Mouse (Mus musculus) brain, adult 2 months (tissue): ENCODE measurements around the gene R3hdm1.
"Not testable (repeated sequence)": the region's sequence is repeated elsewhere in the genome, so short reads cannot be mapped to it uniquely, and the experiment has no call there.

Experiments
- DNase-seq: peaks from one replicate; pipeline ENCODE4 v3.0.0; 2011; ENCODE audit warnings: low read depth, low spot score

The R3hdm1 gene

DNA sequence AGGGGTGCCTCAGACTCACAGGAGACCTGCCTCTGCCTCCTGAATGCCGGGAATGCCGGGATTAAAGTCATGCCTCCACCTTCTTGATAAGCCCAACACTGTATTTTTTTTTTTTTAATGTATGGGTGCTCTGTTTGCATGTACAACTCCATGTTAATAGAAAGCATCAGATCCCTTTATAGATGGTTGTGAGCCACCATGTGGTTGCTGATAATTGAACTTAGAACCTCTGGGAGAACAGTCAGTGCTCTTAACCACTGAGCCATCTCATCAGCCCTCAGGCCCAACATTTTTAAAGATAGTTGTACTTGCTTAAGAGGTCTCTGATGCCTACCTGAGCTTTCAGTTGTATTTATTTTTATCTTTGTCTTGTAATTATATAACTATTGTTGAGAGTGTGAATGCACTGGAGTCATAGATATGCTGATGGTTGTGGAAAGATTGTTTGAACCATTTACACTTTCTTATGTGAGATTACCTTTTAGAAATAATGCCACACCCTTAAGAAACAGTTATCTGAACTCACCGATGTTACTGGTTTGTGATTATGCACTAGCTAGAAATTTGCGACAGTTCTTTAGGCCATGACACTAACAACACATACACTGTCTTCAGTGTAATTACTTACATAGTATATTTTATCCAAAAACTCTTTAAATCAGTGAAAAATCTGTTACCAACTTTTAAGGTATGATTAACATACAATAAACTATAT lies 18.0 kb downstream of the R3hdm1 start:
- DNase-seq, result no peak

DNA sequence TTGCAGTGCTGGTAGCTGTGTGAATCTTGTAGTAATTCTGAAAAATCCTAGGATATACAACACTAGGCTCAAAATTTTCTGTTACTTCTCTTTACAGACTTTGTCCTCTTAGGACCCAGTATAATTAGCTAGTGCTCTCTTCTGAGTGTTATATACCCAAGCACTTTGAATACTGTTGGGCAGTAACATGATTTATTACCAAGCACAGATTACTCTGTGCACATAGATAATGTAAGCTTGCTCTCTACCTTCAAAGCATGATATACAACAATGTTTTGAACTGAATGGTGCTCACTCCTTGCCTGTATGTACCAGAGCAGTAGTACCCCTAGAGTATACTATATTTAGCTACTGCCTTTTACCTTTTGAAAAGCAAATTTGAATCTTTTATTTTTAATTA lies 33.1 kb downstream of the R3hdm1 start:
- DNase-seq, result not testable (repeated sequence)

- DNase-seq, result peak; percentile 80
Observed at GRCm38 (mm10) chr1:128141039-128141438, 37.9 kb downstream of the R3hdm1 start.

GRCm38 (mm10) chr1:128141737-128142136 lies 38.6 kb downstream of the R3hdm1 start:
- DNase-seq, result peak; percentile 91

GRCm38 (mm10) chr1:128166956-128167355 lies 63.9 kb downstream of the R3hdm1 start:
- DNase-seq, result no peak

- DNase-seq, result no peak
Observed at GRCm38 (mm10) chr1:128170104-128170503, 67.0 kb downstream of the R3hdm1 start.

DNA sequence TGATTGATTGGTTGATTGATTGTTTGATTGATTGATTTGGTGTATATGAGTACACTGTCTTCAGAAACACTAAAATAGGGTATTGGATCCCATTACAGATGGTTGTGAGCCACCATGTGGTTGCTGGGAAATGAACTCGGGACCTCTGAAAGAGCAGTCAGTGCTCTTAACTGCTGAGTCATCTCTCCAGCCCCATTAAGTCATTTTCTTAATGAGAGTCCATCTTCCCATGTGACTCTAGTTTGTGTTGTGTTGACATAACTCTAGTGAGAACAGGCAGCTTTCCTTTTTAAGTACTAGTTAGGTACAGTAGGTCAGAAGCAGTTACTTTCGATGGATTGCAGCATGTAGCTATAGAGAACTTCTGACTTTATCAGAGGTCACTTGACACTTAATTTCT lies 88.3 kb downstream of the R3hdm1 start:
- no peak for DNase-seq

- peak; percentile 31 for DNase-seq
Observed at GRCm38 (mm10) chr1:128192369-128192768, 89.3 kb downstream of the R3hdm1 start.

DNA sequence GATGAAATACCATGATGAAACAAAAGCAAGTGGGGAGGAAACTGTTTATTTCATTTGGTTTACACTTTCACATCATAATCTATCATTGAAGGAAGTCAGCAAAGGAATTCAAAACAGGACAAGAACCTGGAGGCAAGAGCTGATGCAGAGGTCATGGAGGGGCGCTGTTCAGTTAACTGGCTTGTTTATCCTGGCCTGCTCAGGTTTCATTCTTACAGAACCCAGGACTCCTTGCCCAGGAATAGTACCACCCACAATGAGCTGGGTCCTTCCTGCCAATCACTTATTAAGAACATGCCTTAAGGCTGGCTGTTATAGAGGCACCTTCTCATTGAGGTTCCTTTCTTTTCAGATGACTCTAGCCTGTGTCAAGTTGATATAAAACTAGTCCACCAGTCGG lies 90.9 kb downstream of the R3hdm1 start:
- no peak for DNase-seq

GRCm38 (mm10) chr1:128197353-128197752 lies 94.3 kb downstream of the R3hdm1 start:
- no peak for DNase-seq

DNA sequence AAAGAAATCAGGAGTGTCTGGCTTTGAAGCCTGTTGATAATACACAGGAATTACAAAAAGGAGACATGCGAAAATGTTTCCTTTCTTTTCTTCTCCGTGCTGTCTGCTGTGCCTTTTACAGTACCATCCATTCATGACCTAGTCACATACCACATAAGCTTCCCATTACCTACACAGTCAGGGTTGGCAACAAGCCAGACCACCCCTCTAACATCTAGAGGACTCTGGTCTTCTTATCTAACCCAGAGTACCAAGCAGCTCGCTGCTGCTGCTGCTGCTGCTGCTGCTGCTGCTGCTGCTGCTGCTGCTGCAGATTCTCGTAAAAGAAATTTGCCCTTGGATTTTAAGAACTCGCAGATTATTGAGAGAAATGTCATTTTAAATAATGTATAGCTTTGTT lies 110.2 kb downstream of the R3hdm1 start:
- no peak for DNase-seq

DNA sequence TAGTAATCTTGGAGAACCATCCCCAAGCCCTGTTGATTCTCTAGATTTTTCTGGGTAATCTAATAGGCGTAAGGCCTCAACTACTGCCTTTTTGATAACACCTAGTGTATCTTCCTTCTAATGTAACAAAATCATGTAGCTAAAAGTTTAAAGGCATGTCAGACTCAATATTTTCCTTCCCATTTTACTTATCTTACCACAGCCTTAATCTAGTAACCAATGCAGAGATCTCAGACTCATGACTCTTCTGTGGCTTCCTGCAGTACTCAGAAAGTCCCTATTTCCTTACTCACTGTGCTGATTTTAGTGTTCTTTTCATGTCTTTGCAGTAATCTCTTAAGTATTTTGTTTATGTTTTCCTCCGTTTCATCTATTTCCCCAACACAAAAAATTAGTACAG lies 118.8 kb downstream of the R3hdm1 start:
- DNase-seq, result no peak

GRCm38 (mm10) chr1:128223304-128223703 lies 120.2 kb downstream of the R3hdm1 start:
- no peak for DNase-seq

DNA sequence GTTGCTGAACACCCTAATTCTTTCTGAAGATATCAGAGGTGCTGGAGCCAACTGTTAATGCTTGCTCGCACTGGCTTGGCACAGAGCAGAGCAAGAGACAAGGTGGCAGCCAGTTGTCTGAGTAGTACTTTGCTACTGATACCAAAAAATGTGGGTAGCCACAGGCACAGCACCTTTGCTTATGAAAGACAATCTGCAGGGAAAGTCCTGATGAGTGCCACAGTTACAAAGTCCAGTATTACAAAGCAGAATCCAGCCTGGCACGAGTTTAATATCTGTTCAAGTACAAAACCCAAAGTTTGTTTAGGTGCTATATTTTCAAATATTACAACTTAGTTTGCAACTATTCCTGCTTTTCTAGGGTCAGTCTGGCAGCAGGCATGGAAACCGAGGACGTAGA lies 132.1 kb downstream of the R3hdm1 start:
- no peak for DNase-seq

- no peak for DNase-seq
Observed at GRCm38 (mm10) chr1:128243627-128243995, 140.5 kb downstream of the R3hdm1 start, which contains the start of gene Ubxn4. Gene Ubxn4 (plus strand): TSS chr1:128243964.

GRCm38 (mm10) chr1:128243996-128244726 lies 141.1 kb downstream of the R3hdm1 start:
- peak; percentile 98 for DNase-seq

GRCm38 (mm10) chr1:128244727-128245355 lies 141.7 kb downstream of the R3hdm1 start:
- DNase-seq, result peak; percentile 19

DNA sequence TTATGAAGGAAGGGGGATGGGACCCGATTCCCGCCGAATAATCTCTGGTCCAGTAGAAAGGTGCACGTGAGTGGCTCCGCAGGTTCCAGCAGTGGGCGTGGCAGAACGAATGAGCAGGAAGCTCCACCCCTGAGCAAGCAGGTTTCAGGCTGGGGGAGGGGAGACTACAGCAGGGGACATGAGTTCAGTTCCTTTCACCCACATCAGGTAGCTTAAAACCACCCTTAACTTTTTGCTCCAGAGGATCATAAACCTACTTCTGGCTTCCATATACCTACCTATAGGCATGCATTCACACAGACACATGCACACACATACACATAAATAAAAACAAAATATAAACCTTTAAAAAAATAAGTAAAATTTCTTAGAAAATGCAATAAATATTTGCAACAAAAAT lies 164.0 kb downstream of the R3hdm1 start:
- DNase-seq, result not testable (repeated sequence)

DNA sequence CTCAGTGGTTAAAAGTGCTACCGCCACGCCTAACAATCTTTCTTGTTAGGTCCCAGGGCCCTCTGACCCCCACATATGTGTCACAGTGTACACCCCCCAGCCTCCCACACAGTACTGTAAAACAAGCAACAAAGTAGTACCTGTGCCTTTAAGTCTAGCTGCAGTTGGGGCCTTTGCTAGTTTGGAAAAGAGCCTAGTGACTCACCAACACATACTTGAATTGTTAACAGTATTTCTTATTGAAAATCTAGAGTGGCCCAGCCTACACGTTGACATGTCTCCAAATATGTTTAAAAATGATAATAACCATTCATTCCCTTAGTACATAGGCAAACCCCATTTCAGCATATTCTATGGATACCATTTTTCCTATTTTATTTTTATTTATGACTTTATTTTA lies 167.6 kb downstream of the R3hdm1 start:
- DNase-seq, result no peak

GRCm38 (mm10) chr1:128275908-128276307 lies 172.8 kb downstream of the R3hdm1 start:
- DNase-seq, result no peak

DNA sequence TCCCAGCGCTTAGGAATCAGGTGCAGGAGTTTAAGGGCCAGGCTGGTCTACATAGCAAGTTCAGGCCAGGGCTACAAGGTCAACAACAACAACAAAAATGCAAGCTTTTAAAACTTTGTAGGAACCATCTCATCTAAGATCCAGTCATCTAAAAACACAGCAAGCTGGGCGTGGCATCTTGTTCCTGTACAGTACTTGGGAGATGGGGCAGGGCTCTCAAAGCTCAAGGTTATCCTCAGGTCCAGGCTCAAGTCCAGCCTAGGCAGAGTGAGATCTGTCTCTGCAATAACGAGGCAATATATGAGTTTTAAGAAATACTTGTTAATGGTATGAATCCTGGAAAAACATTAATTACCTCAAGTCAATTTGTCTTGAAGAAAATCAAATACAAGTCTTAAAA lies 175.5 kb downstream of the R3hdm1 start:
- no peak for DNase-seq

DNA sequence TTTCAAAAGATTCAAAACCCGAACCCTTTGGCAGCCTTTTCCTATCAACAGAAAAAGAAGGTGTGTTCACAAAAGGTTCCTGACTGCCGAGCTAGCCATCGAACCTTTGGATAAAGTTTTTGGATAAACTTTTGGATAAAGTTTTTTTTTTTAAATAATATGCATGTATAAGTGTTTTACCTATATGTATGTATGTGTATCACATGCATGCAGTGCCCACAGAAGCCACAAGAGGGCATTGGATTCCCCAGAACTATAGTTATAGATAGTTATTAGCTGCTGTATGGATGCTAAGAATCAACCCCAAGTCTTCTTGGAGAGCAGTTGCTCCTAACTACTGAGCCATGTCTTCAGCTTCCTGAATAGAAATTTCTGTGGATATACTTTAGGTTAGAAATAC lies 178.7 kb downstream of the R3hdm1 start:
- DNase-seq, result no peak

DNA sequence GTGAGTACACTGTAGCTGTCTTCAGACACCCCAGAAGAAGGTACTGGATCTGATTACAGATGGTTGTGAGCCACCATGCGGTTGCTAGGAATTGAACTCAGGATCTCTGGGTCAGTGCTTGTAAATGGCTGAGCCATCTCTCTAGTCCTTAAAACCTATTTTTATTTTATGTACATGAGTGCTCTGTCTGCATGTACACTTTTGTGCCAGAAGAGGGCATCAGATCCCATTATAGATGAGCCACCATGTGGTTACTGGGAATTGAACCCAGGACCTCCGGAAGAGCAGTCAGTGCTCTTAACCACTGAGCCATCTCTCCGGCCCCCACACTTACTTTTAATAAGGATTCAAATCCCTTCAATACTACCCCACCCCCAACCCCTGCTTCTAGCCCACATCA lies 179.8 kb downstream of the R3hdm1 start:
- no peak for DNase-seq
